Mouse (Mus musculus): Measurements from ENCODE around the gene Tmprss11g. TPM values are rescaled to one million over a fixed set of nuclear protein-coding genes. Genes with fewer than 3 reads are reported as not detected.

Tmprss11g gene
- polyA plus RNA-seq, 1 experiment from 2014 or later, result not detected

Other genes starting within 250 kb of the Tmprss11g start
- gene Tmprss11c, start 229.3 kb downstream of the Tmprss11g start, polyA plus RNA-seq (2015; fragmentation: Nextera tagmentation; extraction: Ambion mirVana), result not detected in 2 replicates
- gene Tmprss11d, start 145.2 kb downstream of the Tmprss11g start, polyA plus RNA-seq (2015; fragmentation: Nextera tagmentation; extraction: Ambion mirVana), result 0.08 TPM in 1 of 2 replicates, not detected in the other
- gene Tmprss11a, start 49.6 kb downstream of the Tmprss11g start, polyA plus RNA-seq (2015; fragmentation: Nextera tagmentation; extraction: Ambion mirVana), result not detected in 2 replicates
- gene Tmprss11f, start 113.8 kb upstream of the Tmprss11g start, polyA plus RNA-seq (2015; fragmentation: Nextera tagmentation; extraction: Ambion mirVana), result not detected in 2 replicates
- not detected in 2 replicates for gene Tmprss11b, start 157.8 kb upstream of the Tmprss11g start, polyA plus RNA-seq (2015; fragmentation: Nextera tagmentation; extraction: Ambion mirVana)
- not detected in 2 replicates for gene Tmprss11e, start 227.2 kb upstream of the Tmprss11g start, polyA plus RNA-seq (2015; fragmentation: Nextera tagmentation; extraction: Ambion mirVana)

All from midbrain, embryonic 15.5 days (tissue).